Mouse (Mus musculus) megakaryocyte, adult 5-6 weeks (primary cell): ENCODE results near the gene Myo3b. TPM values are rescaled to one million over a fixed set of nuclear protein-coding genes. Genes with fewer than 3 reads are reported as not detected.

Experiments used
- ATAC-seq: 2 replicates; pipeline ENCODE4 v1.8.0; 2016; ENCODE audit warnings: mild to moderate bottlenecking, inconsistent platforms; ENCODE audit not compliant: poor library complexity, severe bottlenecking
- total RNA-seq, 2 experiments: library from RNA; stranded (forward) in 1 of 2; stranded (reverse) in 1 of 2; fragments of 153-499, 151-499 nt in 1 of 2; fragments of 221-1000, 200-1000 nt in 1 of 2; gene quantifications; 2 replicates each; pipeline versions ENCODE4 v1.2.3 to v1.2.4; 2015 to 2017

Gene Myo3b
- total RNA-seq, 2 experiments from 2014 or later: 0.07 TPM; not detected in 1

GRCm38 (mm10) chr2:70261703-70262564 is 223.0 kb downstream of the Myo3b start:
- ATAC-seq: no peak

DNA sequence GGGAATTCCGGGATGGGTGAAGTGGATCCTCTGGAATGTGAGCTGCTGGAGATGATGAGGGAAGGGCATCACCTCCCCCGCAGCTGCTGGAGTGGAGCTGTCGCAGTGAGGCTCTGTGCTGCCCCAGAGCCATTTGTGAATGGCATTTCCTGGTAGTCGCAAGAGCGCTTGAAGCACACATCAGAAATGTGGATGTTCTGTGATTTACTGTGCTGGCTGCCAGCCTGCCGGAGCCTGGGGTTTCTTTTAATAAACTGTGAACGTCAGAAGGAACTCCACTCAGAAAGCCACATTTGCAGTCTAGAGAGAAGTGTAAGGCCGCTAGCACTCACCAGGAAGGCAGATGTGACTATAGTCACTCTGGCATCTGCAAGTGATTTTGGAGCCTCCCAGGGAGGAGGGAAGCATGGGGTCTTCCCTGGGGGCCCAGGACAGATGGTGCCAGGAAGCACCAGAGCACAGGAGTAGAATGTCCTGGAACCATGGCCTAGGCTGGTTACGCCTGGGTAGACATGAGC is 223.7 kb downstream of the Myo3b start:
- ATAC-seq: no peak

- ATAC-seq: no peak
These were observed 239.7 kb downstream of the Myo3b start for GRCm38 (mm10) chr2:70278425-70279277.

DNA sequence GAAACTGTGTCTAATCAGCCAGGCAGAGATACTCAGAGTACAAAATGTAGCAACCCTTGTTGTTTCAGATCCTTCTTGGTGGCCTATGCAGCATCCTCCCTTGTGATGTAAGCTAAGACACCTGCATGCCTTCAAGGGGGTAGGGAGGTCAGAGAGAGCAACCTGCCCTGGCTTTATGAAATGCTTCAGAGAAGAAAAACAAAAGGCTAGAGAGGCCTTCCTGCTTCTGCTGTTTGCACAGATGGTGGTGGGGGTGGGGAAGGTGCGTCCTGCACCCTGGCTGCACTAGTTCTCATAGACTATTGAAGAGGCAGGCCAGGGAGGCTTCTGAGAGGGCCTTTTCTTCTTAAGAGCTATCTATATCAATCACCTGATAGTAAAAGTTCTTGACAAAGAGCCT is 245.2 kb downstream of the Myo3b start:
- ATAC-seq: no peak

DNA sequence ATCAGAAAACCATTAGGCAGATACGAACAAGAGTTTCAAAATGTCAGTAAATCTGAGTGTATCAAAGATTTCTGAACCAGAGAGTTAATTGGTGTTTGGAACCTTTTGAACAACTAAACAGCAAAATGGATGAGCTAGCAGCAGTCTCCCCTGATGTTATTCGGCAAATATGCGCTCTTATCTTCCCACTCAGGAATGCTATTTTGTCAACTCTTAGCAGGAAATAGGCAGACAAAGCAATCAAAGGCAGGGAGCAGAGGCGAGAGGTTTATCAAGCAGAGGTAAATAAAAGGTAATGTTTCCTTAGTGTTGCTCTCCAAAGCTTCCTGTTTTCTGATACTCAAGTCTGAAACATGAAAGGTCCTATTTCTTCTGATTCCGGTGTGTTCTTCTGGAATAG is 252.1 kb downstream of the Myo3b start:
- ATAC-seq: no peak

GRCm38 (mm10) chr2:70292776-70293175 is 253.8 kb downstream of the Myo3b start:
- ATAC-seq: no peak

- ATAC-seq: no peak
These were observed 264.0 kb downstream of the Myo3b start for GRCm38 (mm10) chr2:70302905-70303304.

DNA sequence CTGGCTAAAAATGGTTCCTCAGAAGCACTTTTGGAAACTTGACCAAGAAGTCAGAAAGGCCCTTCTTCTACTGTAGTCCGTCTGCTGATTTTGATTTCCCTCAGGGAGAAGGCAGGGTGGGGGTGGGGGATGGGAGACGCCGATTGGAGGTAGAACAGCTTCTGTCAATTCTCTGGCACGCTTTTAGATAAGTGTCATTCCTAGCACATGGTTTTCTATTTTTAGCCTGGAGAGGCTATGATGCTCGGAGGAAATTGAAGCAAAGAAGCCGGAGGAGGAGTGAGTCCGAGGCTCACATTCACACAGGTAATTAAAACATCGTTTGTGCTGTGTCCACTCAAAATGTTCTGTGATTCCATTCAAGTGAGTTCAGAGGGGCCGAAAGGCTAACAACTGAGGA is 276.2 kb downstream of the Myo3b start:
- ATAC-seq: no peak

DNA sequence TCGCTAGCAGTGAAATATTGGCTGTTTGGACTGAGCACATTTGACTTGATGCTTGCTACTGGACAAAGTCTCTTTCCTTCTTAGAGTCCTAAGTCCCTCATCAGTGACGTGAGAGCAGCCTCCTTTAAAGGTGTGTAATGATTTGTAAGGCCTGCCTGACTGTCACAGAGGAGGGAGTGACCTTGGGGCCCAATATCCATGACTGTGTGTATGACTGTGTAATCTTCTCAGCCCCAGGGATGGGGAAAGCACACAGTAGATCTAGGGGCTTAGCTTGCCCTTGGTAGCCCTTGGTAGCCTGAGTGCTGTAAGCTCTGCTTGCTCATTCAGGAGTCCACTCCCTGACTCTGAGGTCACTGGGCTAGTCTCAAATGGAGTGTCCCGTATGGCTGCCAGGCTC is 276.8 kb downstream of the Myo3b start:
- no peak for ATAC-seq

GRCm38 (mm10) chr2:70317850-70318249 is 278.9 kb downstream of the Myo3b start:
- ATAC-seq: no peak

- ATAC-seq: no peak
These were observed 280.1 kb downstream of the Myo3b start for GRCm38 (mm10) chr2:70318861-70319555.

DNA sequence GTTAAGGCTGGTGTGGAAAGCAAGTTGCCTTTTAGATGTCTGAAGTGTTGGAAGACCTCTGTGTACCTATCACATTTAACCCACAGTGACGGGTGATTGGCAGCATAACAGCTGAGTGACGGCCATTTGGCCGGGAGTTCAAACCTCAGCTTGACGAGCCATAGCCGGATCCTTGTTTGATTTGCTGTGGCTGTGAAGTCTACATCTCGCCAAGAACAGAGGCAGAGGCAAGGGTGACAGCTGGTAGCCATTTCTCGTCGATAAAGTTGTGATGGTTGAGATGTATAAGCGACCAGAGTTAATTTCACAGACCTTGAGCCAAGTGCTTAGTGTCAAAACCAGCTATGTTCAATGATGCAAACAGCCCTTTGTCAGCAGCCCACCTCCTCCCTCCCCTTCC is 283.8 kb downstream of the Myo3b start:
- no peak for ATAC-seq

- ATAC-seq: no peak
These were observed 288.7 kb downstream of the Myo3b start for GRCm38 (mm10) chr2:70327602-70328001.

- no peak for ATAC-seq
These were observed 294.0 kb downstream of the Myo3b start for GRCm38 (mm10) chr2:70332905-70333304.

GRCm38 (mm10) chr2:70333553-70333952 is 294.6 kb downstream of the Myo3b start:
- no peak for ATAC-seq

- no peak for ATAC-seq
These were observed 297.6 kb downstream of the Myo3b start for GRCm38 (mm10) chr2:70336551-70336950.

- no peak for ATAC-seq
These were observed 298.3 kb downstream of the Myo3b start for GRCm38 (mm10) chr2:70337208-70337611.

- ATAC-seq: no peak
These were observed 298.9 kb downstream of the Myo3b start for GRCm38 (mm10) chr2:70337869-70338268.

- ATAC-seq: no peak
These were observed 300.1 kb downstream of the Myo3b start for GRCm38 (mm10) chr2:70339061-70339460.

DNA sequence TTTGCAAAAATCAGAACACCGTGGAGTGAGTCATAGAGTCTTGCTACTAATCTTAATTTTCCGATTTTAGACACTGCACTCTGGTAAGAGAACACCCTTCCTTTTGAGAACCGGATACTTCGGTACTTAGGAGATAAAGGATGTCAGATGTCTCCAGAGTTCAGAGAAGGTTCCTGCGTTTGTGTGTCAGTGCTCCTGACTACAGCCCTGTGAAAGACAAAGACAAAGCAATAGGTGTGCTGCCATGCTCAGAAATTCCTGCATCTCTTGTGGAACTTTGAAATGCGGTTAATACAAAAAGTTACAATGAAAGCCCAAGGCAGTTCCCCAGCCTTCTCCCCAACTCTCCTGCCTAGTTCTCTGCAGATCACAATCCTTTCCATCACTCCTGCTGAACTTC is 300.6 kb downstream of the Myo3b start:
- no peak for ATAC-seq

DNA sequence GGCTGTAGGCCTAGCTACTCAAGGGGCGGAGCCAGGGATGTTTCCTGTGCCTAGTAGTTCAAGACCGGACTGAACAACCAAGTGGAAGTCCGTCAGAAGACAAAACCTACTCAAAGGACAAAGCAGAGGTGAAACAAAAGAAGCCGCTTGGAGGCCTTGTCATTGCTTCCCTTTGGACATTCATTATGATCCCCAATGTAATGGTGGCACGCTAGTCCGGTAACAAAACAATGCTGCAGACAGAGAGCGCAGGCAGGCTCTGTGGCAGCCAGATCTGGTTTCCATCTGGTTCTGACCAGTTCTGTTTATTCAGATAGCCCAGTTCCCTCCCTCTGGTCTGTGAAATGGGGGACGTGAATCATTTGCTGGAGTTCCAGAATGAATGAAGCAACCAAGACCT is 301.3 kb downstream of the Myo3b start:
- no peak for ATAC-seq
